ENCODE assay signal across 8 mouse cellular contexts in the genomic region with DNA sequence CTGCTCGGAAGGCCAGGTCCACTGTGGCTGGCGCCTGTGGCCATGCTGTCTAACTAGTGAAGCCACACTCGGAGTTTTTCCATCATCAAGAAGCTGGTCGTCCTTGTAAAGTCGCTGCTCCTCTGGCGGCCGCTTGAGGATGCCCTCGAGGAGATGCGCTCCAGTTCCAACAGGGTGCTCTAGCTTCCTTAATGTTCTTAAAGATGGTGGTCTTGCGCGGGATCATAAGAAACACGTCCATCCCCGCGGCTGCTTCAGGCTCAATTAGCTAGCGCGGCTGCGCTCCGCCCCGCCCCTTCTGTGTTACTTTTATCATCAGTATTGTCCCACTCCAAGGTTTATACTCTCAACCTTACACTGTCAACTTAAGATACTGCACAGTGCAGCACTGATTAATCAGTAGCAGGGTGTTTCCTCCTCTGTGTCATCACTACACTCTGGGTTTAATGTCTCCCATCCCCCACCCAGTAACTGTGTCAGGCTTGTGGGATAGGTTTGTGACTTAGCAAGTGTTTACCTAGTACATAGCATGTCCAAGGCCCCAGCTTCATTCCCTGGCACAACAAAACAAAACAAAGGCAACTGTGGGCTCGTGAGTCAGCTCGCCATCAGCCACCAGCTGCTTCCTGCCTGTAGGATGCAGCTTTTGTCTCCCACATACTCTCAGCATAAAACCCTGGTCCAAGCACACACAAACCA. TPM values are rescaled to one million over a fixed set of nuclear protein-coding genes. Genes with fewer than 3 reads are reported as not detected.
DNase-seq lines count a peak whose midpoint lies in the region; ATAC-seq lines count a peak whose summit lies in the region.

No protein-coding gene starts in this region.

- H3K4me1 ChIP-seq in neural tube, embryonic 15.5 days: peaks cover 27% of the 10 kb centered on the region

- DNase-seq in embryo, embryonic 10.5 days (ENCODE audit: low spot score): peak; percentile 42
- DNase-seq in embryo, embryonic 10 days (ENCODE audit: low spot score): no peak
- peak; percentile 29 for DNase-seq in neural tube, embryonic 10.5 days (ENCODE audit: extremely low spot score, low spot score)
- peak; percentile 54 to 71 for DNase-seq in layer of hippocampus, adult 18-20 months (ENCODE audit: low spot score in 2 of 2)
- peak; percentile 57 for DNase-seq in retina, postnatal 1 day
- DNase-seq in ovary, postnatal 10 days (ENCODE audit: low spot score): no peak
- DNase-seq in cerebellum, adult 9-10 months: no peak

- H3K4me3 ChIP-seq in neural tube, embryonic 15.5 days (replicated peaks): no peak overlapping the region

- no peak overlapping the region for H3K4me2 ChIP-seq in neural tube, embryonic 15.5 days

- 63% methylated on average over 21 of the region's 21 CpGs for WGBS in neural tube, embryonic 15.5 days

- no peak for ATAC-seq in neural tube, embryonic 15.5 days (ENCODE audit: low FRiP score)

- no peak overlapping the region for H3K9ac ChIP-seq in neural tube, embryonic 15.5 days (replicated peaks)

- no peaks in the 10 kb centered on the region for H3K36me3 ChIP-seq in neural tube, embryonic 15.5 days

- no peak overlapping the region for H3K27ac ChIP-seq in neural tube, embryonic 15.5 days (replicated peaks)

- H3K27me3 ChIP-seq in neural tube, embryonic 15.5 days (replicated peaks): 0 out of 2 replicates have a peak, but pooled peaks cover 12% of the 10 kb centered on the region

- no peaks in the 10 kb centered on the region for H3K9me3 ChIP-seq in neural tube, embryonic 15.5 days (replicated peaks)

RNA-seq across cellular contexts. Expression of gene Pou2f1, which starts 41.1 kb away (rescaled TPM):
- 14.7 and 15.3 TPM in 2 replicates for polyA plus RNA-seq in neural tube, embryonic 15.5 days (2015; fragmentation: Nextera tagmentation; extraction: Ambion mirVana)
- 10 to 100 TPM; 14.6 to 18.0 TPM for total RNA-seq in layer of hippocampus, adult 18-20 months (2021)

Comparison
In these comparisons a context has a peak if more than half of its experiments do, and no peak if none do; other contexts are left out.
1. DNase-seq: peak in embryo, embryonic 10.5 days (single experiment), neural tube, embryonic 10.5 days (single experiment), layer of hippocampus, adult 18-20 months (2 of 2) and retina, postnatal 1 day (single experiment); none in embryo, embryonic 10 days (single experiment), ovary, postnatal 10 days (single experiment) and cerebellum, adult 9-10 months (single experiment).